Mouse (Mus musculus) NIH3T3 (cell line): ENCODE measurements around the gene Scd1.

Experiments
- DNase-seq: peaks from one replicate; pipeline ENCODE4 v3.0.0-alpha.2; 2012; ENCODE audit warnings: low read depth

The Scd1 gene

DNA sequence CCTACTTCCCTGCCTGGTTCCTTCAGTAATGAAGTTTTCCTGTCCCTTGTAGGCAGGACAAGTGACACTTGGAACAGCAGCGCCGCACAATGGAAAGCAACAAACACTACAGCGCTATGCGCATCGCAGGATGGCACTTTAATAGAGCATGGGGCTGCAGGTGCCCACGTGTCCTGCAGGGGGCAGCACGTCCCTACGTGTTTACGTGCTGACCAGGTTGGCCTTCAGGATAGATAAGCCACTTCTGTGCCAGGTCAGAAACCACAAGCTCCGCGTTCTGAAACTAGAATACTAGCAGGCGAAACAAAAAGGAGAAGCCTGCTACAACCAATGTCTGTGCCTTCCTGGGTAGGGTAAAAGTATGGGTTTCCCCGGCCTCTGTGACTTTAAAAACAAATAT is 44.1 kb downstream of the Scd1 start:
- peak; percentile 84 for DNase-seq

DNA sequence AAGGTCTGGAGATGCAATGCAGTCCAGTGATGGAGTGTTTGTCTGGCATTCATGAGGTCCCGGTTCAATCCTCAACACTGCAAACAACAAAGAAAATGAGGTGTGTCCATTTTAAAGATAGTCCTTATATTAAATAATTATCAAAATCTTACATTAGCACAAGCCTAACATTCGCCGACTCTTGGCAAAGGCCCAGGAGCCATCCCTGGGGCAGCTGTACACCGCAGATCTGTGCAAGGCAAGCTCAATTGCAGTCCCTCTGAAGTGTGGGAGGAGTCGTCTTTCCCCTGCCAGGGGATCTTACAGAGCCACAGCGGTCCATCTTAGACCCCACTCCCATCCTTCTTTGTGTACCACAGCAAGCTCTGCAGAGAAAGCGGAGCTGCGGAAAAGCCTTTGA is 49.0 kb downstream of the Scd1 start:
- DNase-seq, result no peak

DNA sequence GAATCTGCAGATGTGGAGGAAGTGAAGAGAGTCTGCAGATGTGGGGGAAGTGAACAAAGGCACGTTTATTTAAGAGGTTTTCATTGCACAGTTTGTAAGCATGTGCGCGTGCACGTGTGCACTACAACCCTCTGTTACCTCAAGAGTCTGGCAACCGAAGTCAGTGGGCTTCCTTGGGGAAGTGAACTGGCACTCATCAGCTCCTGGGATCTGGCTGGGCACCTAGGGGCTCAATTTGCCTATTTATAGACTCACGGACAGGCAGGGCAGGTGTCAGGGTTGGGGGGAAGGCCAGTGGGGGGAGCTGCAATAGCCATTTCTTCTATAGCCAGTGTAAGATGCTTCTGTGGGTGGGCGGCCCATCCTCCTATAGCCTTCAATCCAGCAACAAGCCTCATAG is 55.9 kb downstream of the Scd1 start:
- DNase-seq, result no peak

DNA sequence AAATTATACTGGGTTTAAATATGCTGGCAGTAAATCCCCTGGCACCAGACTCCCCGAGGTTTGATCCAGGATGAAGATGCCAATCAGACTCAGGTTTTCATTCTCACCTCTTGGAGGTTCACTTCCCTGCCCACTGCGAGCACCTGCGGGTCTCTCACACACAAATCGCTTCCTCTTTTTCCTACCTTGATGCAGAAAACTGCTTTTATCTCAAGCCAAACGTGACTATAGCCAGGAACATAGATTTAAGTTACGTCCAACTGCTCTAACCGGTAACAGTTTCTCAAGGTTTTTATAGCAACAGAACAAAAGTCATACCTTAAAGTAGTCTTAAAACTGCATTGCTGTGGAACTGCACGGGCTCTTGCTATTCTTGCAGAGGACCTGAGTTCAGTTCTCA is 58.0 kb downstream of the Scd1 start:
- no peak for DNase-seq
